21 mouse cellular contexts compared by ENCODE assay signal in genomic region chr5:93040095-93040494, GRCm38 (mm10). TPM values are rescaled to one million over a fixed set of nuclear protein-coding genes. Genes with fewer than 3 reads are reported as not detected.
A peak's percentile ranks its signal among the peaks of the same experiment; 100 is the strongest.
DNase-seq lines count a peak whose midpoint lies in the region; ATAC-seq and TF ChIP-seq lines count a peak whose summit lies in the region.
"Had no signal": no experiment of that assay in that cellular context is flagged by ENCODE, and none has a peak within 500 bp of the region (broad histone marks: within the 10 kb centered on the region; RNA-seq: fewer than 3 reads in every experiment).

No protein-coding gene starts in this region.

- no peak overlapping the region for H3K27ac ChIP-seq in liver, embryonic 12.5 days
- no peak overlapping the region for H3K27ac ChIP-seq in stomach, postnatal 0 days (replicated peaks)
- H3K27ac ChIP-seq: gastrocnemius, adult 2 months; hindbrain, embryonic 13.5 days; midbrain, embryonic 10.5 days; neural tube, embryonic 15.5 days had no signal

- peaks cover 14% of the 10 kb centered on the region; the same call in 1 of the 2 replicates for H3K4me1 ChIP-seq in liver, embryonic 12.5 days
- peaks cover 11% of the 10 kb centered on the region; the same call in 1 of the 2 replicates for H3K4me1 ChIP-seq in stomach, postnatal 0 days (replicated peaks; ENCODE audit: control insufficient read depth, insufficient read depth)

- H3K4me3 ChIP-seq in liver, embryonic 12.5 days: no peak overlapping the region
- H3K4me3 ChIP-seq in stomach, postnatal 0 days (ENCODE audit: low read depth, low read length): no peak overlapping the region
- H3K4me3 ChIP-seq: gastrocnemius, adult 2 months; hindbrain, embryonic 13.5 days; midbrain, embryonic 10.5 days; neural tube, embryonic 15.5 days had no signal

- H3K27me3 ChIP-seq in liver, embryonic 12.5 days (replicated peaks): peaks cover 39% of the 10 kb centered on the region
- peaks cover 2% of the 10 kb centered on the region; the same call in 1 of the 2 replicates for H3K27me3 ChIP-seq in stomach, postnatal 0 days (ENCODE audit: control insufficient read depth, insufficient read depth, low read length)
- H3K27me3 ChIP-seq: Patski had no signal

- TF ChIP-seq EP300 in stomach, postnatal 0 days (optimal IDR thresholded peaks at IDR 0.05): no peak

- no peaks in the 10 kb centered on the region for H3K36me3 ChIP-seq in liver, embryonic 12.5 days
- H3K36me3 ChIP-seq in stomach, postnatal 0 days (ENCODE audit: control insufficient read depth, insufficient read depth, low read length): no peaks in the 10 kb centered on the region
- H3K36me3 ChIP-seq: hindbrain, embryonic 13.5 days; midbrain, embryonic 10.5 days; neural tube, embryonic 15.5 days had no signal

- no peak overlapping the region for H3K4me2 ChIP-seq in liver, embryonic 12.5 days
- no peak overlapping the region for H3K4me2 ChIP-seq in stomach, postnatal 0 days (replicated peaks; ENCODE audit: low read depth)
- H3K4me2 ChIP-seq: hindbrain, embryonic 13.5 days; neural tube, embryonic 15.5 days had no signal

- TF ChIP-seq CTCF in stomach, postnatal 0 days (IDR thresholded peaks at IDR 0.05; ENCODE audit: low read depth): no peak

- WGBS in liver, embryonic 12.5 days (ENCODE audit: insufficient replicate concordance): 16% methylated on average over 5 of the region's 5 CpGs
- 46% methylated on average over 5 of the region's 5 CpGs for WGBS in stomach, postnatal 0 days

- no peak overlapping the region for H3K9ac ChIP-seq in liver, embryonic 12.5 days
- no peak overlapping the region for H3K9ac ChIP-seq in stomach, postnatal 0 days (ENCODE audit: low read length)
- H3K9ac ChIP-seq: hindbrain, embryonic 13.5 days; neural tube, embryonic 15.5 days had no signal

- peak; percentile 33 for DNase-seq in cerebellum, adult 11-12 months
- DNase-seq in liver: peak; percentile 22
- DNase-seq in kidney, postnatal 36 days: peak; percentile 92 to 93
- peak; percentile 51 for DNase-seq in stomach, postnatal 0 days (ENCODE audit: low spot score)
- DNase-seq: adrenal gland, adult 2 months; cerebellum, adult 8-10 months; gastrocnemius, adult 2 months; heart, postnatal 10 days; lung, postnatal 14 days; thymus, postnatal 4 days had no signal

- no peaks in the 10 kb centered on the region for H3K9me3 ChIP-seq in liver, embryonic 12.5 days (replicated peaks)
- H3K9me3 ChIP-seq in stomach, postnatal 0 days (ENCODE audit: control insufficient read depth, low read length): no peaks in the 10 kb centered on the region
- H3K9me3 ChIP-seq: hindbrain, embryonic 13.5 days; midbrain, embryonic 10.5 days; neural tube, embryonic 15.5 days had no signal

- no peak for ATAC-seq in cerebellum, adult (ENCODE audit: insufficient number of reproducible peaks, low FRiP score, low TSS enrichment)
- no peak for ATAC-seq in liver, embryonic 12.5 days
- peak; percentile 56 for ATAC-seq in stomach, postnatal 0 days (ENCODE audit: low FRiP score, low TSS enrichment)
- ATAC-seq in monocyte, adult 5-6 weeks (replicated peaks; ENCODE audit: insufficient number of reproducible peaks, low FRiP score, low TSS enrichment, poor library complexity, severe bottlenecking): no peak
- no peak for ATAC-seq in inflammation-experienced regulatory T-cells, adult 6 months
- ATAC-seq: forebrain, embryonic 16.5 days; Patski had no signal

RNA-seq across cellular contexts. Expression of gene Sowahb, which starts 4.7 kb away (rescaled TPM):
- 0.36 and 0.50 TPM in 2 replicates for polyA plus RNA-seq in liver, embryonic 12.5 days (2016; fragmentation: Nextera tagmentation; extraction: Ambion mirVana)
- 1.7 and 2.1 TPM in 2 replicates for polyA plus RNA-seq in stomach, postnatal 0 days (2015; fragmentation: Nextera tagmentation; extraction: Ambion mirVana)
- total RNA-seq in monocyte, adult 5-6 weeks (2017): not detected in 3 replicates
- not detected for polyA plus RNA-seq in inflammation-experienced regulatory T-cells, adult 6 months (2017; shearing (Covaris generic))
- total RNA-seq: gastrocnemius, adult 2 months had no signal
- polyA plus RNA-seq: adrenal gland, adult 2 months; forebrain, embryonic 16.5 days; hindbrain, embryonic 13.5 days; neural tube, embryonic 15.5 days; spleen, adult 2 months; testis, adult 2 months had no signal

RNA-seq across cellular contexts. Expression of gene Sept11, which starts 53.1 kb away (rescaled TPM):
- 57.6 and 59.0 TPM in 2 replicates for polyA plus RNA-seq in liver, embryonic 12.5 days (2016; fragmentation: Nextera tagmentation; extraction: Ambion mirVana)
- polyA plus RNA-seq in stomach, postnatal 0 days (2015; fragmentation: Nextera tagmentation; extraction: Ambion mirVana): 37.9 and 42.5 TPM in 2 replicates
- 78.7 to 182 TPM (median 86.3 TPM) in 3 replicates for total RNA-seq in monocyte, adult 5-6 weeks (2017)
- 10 to 100 TPM; 28.0 to 72.7 (median 29.9) TPM for polyA plus RNA-seq in inflammation-experienced regulatory T-cells, adult 6 months (2017; shearing (Covaris generic))

Comparison
In these comparisons a context has a peak if more than half of its experiments do, and no peak if none do; other contexts are left out.
1. DNase-seq: peak in every context shown above with its lines; median percentile 92 in kidney, postnatal 36 days; 51 in stomach, postnatal 0 days; 33 in cerebellum, adult 11-12 months; 22 in liver.